Mouse (Mus musculus) G1E (cell line): Measurements from ENCODE around the gene Svbp. TPM values are rescaled to one million over a fixed set of nuclear protein-coding genes. Genes with fewer than 3 reads are reported as not detected.

Experiments used
- ATAC-seq: 2 replicates; pipeline ENCODE4 v1.8.0; 2016; ENCODE audit warnings: mild to moderate bottlenecking; ENCODE audit not compliant: insufficient number of reproducible peaks, poor library complexity, low FRiP score, severe bottlenecking; ENCODE audit errors: extremely low read depth
- DNase-seq: peaks from one replicate; pipeline ENCODE4 v3.0.0; 2012; ENCODE audit warnings: low spot score
- H3K27me3 ChIP-seq: 2 replicates; pipeline ENCODE4 v1.6.1; 2012; ENCODE audit warnings: mild to moderate bottlenecking, low read length, inconsistent platforms; ENCODE audit not compliant: insufficient read depth
- H3K36me3 ChIP-seq: replicated peaks from 2 replicates; pipeline ENCODE3; 2012; ENCODE audit warnings: mild to moderate bottlenecking, inconsistent platforms
- H3K4me1 ChIP-seq: 2 replicates; pipeline ENCODE4 v1.6.1; 2012; ENCODE audit warnings: low read depth, low read length, inconsistent platforms, mixed read lengths; ENCODE audit not compliant: insufficient read depth
- H3K4me3 ChIP-seq: 2 replicates; pipeline ENCODE4 v1.5.1; 2012; ENCODE audit warnings: low read depth, mild to moderate bottlenecking, inconsistent platforms, low read length, moderate library complexity, mixed read lengths
- H3K9me3 ChIP-seq: replicated peaks from 2 replicates; pipeline ENCODE4 v1.6.1; 2012; ENCODE audit warnings: inconsistent platforms
- CTCF ChIP-seq: IDR thresholded peaks from 2 replicates; pipeline ENCODE4 v1.5.1; 2012; ENCODE audit warnings: low read depth, low read length, inconsistent platforms, mixed read lengths
- GATA1 ChIP-seq: IDR thresholded peaks from 2 replicates; pipeline ENCODE4 v1.6.1; 2012; ENCODE audit warnings: borderline replicate concordance, low read length, inconsistent platforms, mixed read lengths
- GATA2 ChIP-seq: IDR thresholded peaks from 2 replicates; pipeline ENCODE4 v1.6.1; 2012; ENCODE audit warnings: low read depth, low read length, inconsistent platforms, borderline replicate concordance
- POLR2AphosphoS5 ChIP-seq: IDR thresholded peaks from 2 replicates; pipeline ENCODE4 v1.6.1; 2012; ENCODE audit warnings: low read depth, low read length, inconsistent platforms; ENCODE audit not compliant: insufficient replicate concordance
- TAL1 ChIP-seq: conservative IDR thresholded peaks from 2 replicates; pipeline ENCODE4 v1.6.1; 2012; ENCODE audit warnings: low read depth, low read length, inconsistent platforms, mixed read lengths
- polyA plus RNA-seq: library from polyadenylated mRNA; stranded (reverse); fragments of >175 nt; gene quantifications from 2 replicates; pipeline ENCODE4 v1.2.3, GENCODE M21; 2012
- total RNA-seq, 2 experiments: library from RNA; stranded (forward) in 1 of 2; stranded (reverse) in 1 of 2; fragments of 200-1000 nt in 1 of 2; fragments of >200 nt in 1 of 2; fragmentation: Nextera tagmentation in 1 of 2; gene quantifications; 2 replicates each; pipeline ENCODE4 v1.2.3; 2014 to 2017

The Svbp gene
- total and polyA plus RNA-seq, 3 experiments: 47.3 to 560 (median 119) TPM

DNA sequence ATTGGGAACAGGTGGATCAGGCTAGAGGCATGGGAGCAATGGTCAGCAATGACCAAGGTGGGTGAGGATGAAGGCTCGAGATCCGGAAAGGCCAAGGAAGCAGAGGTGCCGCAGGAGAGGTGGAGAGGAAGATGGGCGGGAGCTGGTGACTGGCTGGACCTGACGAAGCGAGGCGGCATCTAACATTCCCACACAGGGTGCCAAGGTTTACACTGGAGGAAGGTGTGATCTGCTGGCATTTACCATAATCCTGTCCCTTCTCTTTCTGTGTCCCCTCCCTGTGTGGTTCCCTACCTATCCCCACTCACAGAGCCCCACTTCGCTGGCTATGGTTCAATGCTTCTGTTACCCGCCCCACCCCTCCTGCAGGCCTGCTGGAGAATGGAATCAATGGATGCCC, 50.9 kb downstream of the Svbp start:
- H3K4me1 ChIP-seq: 0 out of 2 replicates have a peak, but pooled peaks cover 2% of the 10 kb centered on the region
- no peak overlapping the region for H3K4me3 ChIP-seq
- H3K36me3 ChIP-seq: peaks cover 69% of the 10 kb centered on the region
- H3K27me3 ChIP-seq: peaks cover 4% of the 10 kb centered on the region
- no peak for DNase-seq
- ATAC-seq: no peak
- TF ChIP-seq POLR2AphosphoS5 (no peak), GATA2 (no peak), CTCF (no peak), GATA1 (no peak), TAL1 (no peak)
- no peaks in the 10 kb centered on the region for H3K9me3 ChIP-seq

DNA sequence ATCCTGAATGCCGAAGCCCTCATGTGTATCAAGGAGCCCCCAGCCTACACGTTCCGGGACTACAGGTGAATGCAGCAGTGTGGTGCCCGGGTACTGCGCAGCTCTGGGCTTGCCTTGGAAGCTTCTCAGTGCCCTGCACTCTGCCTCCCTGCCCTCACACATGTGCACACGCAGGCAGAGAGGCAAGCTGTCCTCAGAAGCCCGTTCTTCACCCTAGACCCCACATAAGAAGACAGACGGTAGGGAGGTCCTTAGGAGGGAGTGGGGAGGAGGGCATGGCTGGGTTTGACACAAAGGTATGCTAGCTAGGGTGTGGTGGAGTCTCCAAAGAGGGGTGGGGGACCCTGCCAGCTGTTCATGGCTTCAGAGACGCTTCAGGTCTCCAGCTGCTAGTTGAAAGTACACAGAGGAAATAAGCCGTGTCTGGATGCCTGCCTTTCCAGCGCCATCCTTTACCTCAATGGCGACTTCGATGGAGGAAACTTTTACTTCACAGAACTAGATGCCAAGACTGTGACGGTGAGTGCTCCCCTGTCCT, 51.7 kb downstream of the Svbp start:
- Histone ChIP-seq H3K4me1 (0 out of 2 replicates have a peak, but pooled peaks cover 2% of the 10 kb centered on the region), H3K27me3 (peaks cover 10% of the 10 kb centered on the region), H3K36me3 (peaks cover 61% of the 10 kb centered on the region), H3K4me3 (no peak overlapping the region), H3K9me3 (no peaks in the 10 kb centered on the region)
- no peak for TF ChIP-seq GATA1
- no peak for TF ChIP-seq POLR2AphosphoS5
- TF ChIP-seq TAL1: no peak
- no peak for TF ChIP-seq CTCF
- TF ChIP-seq GATA2: no peak
- ATAC-seq (no peak), DNase-seq (no peak)

DNA sequence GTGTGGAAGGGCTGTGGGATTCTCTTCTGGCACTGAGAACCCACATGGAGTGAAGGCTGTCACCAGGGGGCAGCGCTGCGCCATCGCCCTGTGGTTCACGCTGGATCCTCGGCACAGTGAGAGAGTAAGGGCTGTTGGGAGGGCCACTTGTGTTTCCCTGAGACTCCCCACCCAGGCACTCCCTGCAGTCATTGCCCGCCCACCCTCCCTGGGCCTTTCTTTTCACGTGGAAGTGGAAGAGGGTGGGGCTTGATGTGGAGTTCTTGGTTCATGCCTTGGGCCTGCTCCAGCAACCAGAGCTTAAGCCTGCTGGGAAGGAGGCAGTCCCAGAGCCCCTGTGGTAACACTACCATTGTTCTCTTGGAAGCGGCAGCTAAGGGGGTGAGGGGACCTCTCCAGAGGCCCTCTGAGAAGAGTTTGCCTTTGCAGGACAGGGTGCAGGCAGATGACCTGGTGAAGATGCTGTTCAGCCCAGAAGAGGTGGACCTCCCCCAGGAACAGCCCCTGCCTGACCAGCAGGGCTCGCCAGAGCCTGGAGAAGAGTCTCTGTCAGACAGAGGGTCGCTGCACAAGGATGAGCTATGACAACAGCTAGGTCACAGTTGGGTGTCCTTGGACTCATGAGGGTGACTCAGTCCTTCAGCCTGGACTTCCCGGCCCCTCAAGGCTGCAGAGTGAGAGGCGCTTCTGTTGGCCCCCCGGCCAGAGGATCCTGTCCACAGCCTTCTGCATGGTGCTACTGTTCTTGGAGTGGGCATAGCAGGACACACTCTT, 52.5 kb downstream of the Svbp start:
- no peak for TF ChIP-seq POLR2AphosphoS5
- TF ChIP-seq CTCF: 0 out of 2 replicates have a peak, but pooled peaks have one; percentile 9

DNA sequence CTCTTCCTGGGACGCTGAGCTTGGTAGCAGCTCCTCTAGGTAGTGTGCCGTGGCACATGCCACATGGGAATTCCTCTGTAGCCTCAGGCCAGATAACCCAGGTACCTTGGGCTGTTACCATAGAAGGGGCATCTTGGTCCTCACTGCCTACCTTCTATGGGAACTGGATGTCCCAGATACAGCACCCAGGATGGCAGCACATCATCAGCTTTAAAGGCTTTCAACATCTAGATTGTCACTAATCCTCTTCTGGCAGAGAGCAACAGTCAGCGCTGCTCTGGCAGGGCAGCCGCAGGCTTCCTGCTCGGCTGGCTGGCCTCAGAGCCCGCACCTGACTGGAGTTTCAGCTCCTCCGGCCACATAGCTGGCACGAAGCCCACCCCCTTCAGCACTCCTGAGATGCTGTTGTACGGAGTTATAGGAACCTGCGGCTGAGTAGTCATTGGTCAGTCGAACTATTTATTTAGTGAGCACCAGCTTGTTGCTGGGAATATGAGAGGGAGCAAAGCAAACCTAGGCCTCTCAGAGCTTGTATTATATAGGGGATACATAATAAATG, 53.4 kb downstream of the Svbp start:
- no peak for ATAC-seq
- Histone ChIP-seq H3K36me3 (peaks cover 47% of the 10 kb centered on the region), H3K27me3 (peaks cover 25% of the 10 kb centered on the region), H3K4me1 (0 out of 2 replicates have a peak, but pooled peaks cover 2% of the 10 kb centered on the region), H3K9me3 (no peaks in the 10 kb centered on the region), H3K4me3 (no peak overlapping the region)
- no peak for DNase-seq
- TF ChIP-seq POLR2AphosphoS5 (no peak), GATA1 (no peak)

More for the DNA sequence above, 52.5 kb downstream of the Svbp start:
- Histone ChIP-seq H3K9me3 (no peaks in the 10 kb centered on the region), H3K4me3 (no peak overlapping the region), H3K27me3 (peaks cover 18% of the 10 kb centered on the region), H3K36me3 (peaks cover 52% of the 10 kb centered on the region), H3K4me1 (0 out of 2 replicates have a peak, but pooled peaks cover 2% of the 10 kb centered on the region)
- ATAC-seq: peak; percentile 40
- DNase-seq: peak; percentile 28

Other genes with a start within 250 kb of the Svbp start
- gene Lao1, start 233.7 kb upstream of the Svbp start, total RNA-seq (2014; fragmentation: Nextera tagmentation): not detected in 2 replicates
- gene Lao1, start 233.7 kb upstream of the Svbp start, total RNA-seq (2017): 0.06 TPM in 1 of 2 replicates, not detected in the other
- gene Lao1, start 233.7 kb upstream of the Svbp start, polyA plus RNA-seq: not detected in 2 replicates
- gene Slc2a1, start 86.6 kb upstream of the Svbp start, total RNA-seq (2014; fragmentation: Nextera tagmentation): 142 and 165 TPM in 2 replicates
- gene Slc2a1, start 86.6 kb upstream of the Svbp start, total RNA-seq (2017): 173 and 176 TPM in 2 replicates
- gene Slc2a1, start 86.6 kb upstream of the Svbp start, polyA plus RNA-seq: 68.8 and 85.2 TPM in 2 replicates
- gene Zfp691, start 21.1 kb upstream of the Svbp start, total RNA-seq (2014; fragmentation: Nextera tagmentation): 29.7 and 50.3 TPM in 2 replicates
- gene Zfp691, start 21.1 kb upstream of the Svbp start, total RNA-seq (2017): 6.7 and 7.7 TPM in 2 replicates
- 14.4 and 17.2 TPM in 2 replicates for gene Zfp691, start 21.1 kb upstream of the Svbp start, polyA plus RNA-seq
- gene Ermap, start 5.3 kb upstream of the Svbp start, total RNA-seq (2014; fragmentation: Nextera tagmentation): 249 and 348 TPM in 2 replicates
- 81.1 and 96.0 TPM in 2 replicates for gene Ermap, start 5.3 kb upstream of the Svbp start, total RNA-seq (2017)
- 47.4 and 62.9 TPM in 2 replicates for gene Ermap, start 5.3 kb upstream of the Svbp start, polyA plus RNA-seq
- gene Tmem269, start 22.9 kb downstream of the Svbp start, total RNA-seq (2014; fragmentation: Nextera tagmentation): not detected in 2 replicates
- not detected in 2 replicates for gene Tmem269, start 22.9 kb downstream of the Svbp start, total RNA-seq (2017)
- gene Tmem269, start 22.9 kb downstream of the Svbp start, polyA plus RNA-seq: not detected in 2 replicates
- 16.2 and 25.9 TPM in 2 replicates for gene AU022252, start 37.4 kb downstream of the Svbp start, total RNA-seq (2014; fragmentation: Nextera tagmentation)
- gene AU022252, start 37.4 kb downstream of the Svbp start, total RNA-seq (2017): 13.8 and 14.0 TPM in 2 replicates
- 10.1 and 15.2 TPM in 2 replicates for gene AU022252, start 37.4 kb downstream of the Svbp start, polyA plus RNA-seq
- gene P3h1, start 37.6 kb downstream of the Svbp start, total RNA-seq (2014; fragmentation: Nextera tagmentation): 9.3 and 14.1 TPM in 2 replicates
- gene P3h1, start 37.6 kb downstream of the Svbp start, total RNA-seq (2017): 4.6 and 6.0 TPM in 2 replicates
- 5.9 and 6.6 TPM in 2 replicates for gene P3h1, start 37.6 kb downstream of the Svbp start, polyA plus RNA-seq
- gene Cldn19, start 60.1 kb downstream of the Svbp start, total RNA-seq (2014; fragmentation: Nextera tagmentation): not detected in 2 replicates
- 0.12 and 0.16 TPM in 2 replicates for gene Cldn19, start 60.1 kb downstream of the Svbp start, total RNA-seq (2017)
- gene Cldn19, start 60.1 kb downstream of the Svbp start, polyA plus RNA-seq: not detected in 2 replicates
- 2,303 and 2,320 TPM in 2 replicates for gene Ybx1, start 99.3 kb downstream of the Svbp start, total RNA-seq (2014; fragmentation: Nextera tagmentation)
- gene Ybx1, start 99.3 kb downstream of the Svbp start, total RNA-seq (2017): 1,199 and 1,332 TPM in 2 replicates
- gene Ybx1, start 99.3 kb downstream of the Svbp start, polyA plus RNA-seq: 2,579 and 3,487 TPM in 2 replicates
- gene Ppih, start 125.2 kb downstream of the Svbp start, total RNA-seq (2014; fragmentation: Nextera tagmentation): 58.8 and 76.0 TPM in 2 replicates
- 171 and 181 TPM in 2 replicates for gene Ppih, start 125.2 kb downstream of the Svbp start, total RNA-seq (2017)
- 2.5 and 4.5 TPM in 2 replicates for gene Ppih, start 125.2 kb downstream of the Svbp start, polyA plus RNA-seq
- gene Ccdc30, start 220.2 kb downstream of the Svbp start, total RNA-seq (2014; fragmentation: Nextera tagmentation): not detected in 2 replicates
- gene Ccdc30, start 220.2 kb downstream of the Svbp start, total RNA-seq (2017): 0.17 and 0.60 TPM in 2 replicates
- gene Ccdc30, start 220.2 kb downstream of the Svbp start, polyA plus RNA-seq: not detected in 2 replicates
- gene Ppcs, start 227.1 kb downstream of the Svbp start, total RNA-seq (2014; fragmentation: Nextera tagmentation): 4.7 and 12.6 TPM in 2 replicates
- gene Ppcs, start 227.1 kb downstream of the Svbp start, total RNA-seq (2017): 24.6 and 29.0 TPM in 2 replicates
- 12.2 and 14.4 TPM in 2 replicates for gene Ppcs, start 227.1 kb downstream of the Svbp start, polyA plus RNA-seq
- gene Zmynd12, start 227.5 kb downstream of the Svbp start, total RNA-seq (2014; fragmentation: Nextera tagmentation): 1.4 TPM in 1 of 2 replicates, not detected in the other
- not detected in 2 replicates for gene Zmynd12, start 227.5 kb downstream of the Svbp start, total RNA-seq (2017)
- gene Zmynd12, start 227.5 kb downstream of the Svbp start, polyA plus RNA-seq: 0.10 and 0.18 TPM in 2 replicates